Mouse (Mus musculus): ENCODE data around the gene Atpif1.

DNA sequence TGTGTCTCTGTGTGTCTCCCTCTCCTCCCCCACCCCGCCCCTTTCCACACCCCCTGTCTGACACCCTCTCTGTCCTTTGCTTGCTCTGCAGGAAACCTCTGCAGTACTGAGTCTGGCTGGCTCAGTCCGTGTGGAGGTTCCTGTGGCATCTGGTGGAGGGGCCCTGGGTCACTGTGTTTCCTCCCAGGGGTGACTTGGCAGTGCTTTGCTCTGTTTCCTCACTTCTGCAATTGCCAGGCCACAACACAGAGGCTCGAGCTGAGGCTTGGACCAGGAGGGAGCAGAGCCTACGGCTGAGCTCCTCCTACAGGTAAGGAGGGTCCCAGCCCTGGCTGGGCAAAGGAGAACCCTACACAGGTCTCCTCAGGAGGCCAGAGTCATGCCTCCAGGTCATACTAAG lies 30.5 kb upstream of the Atpif1 start, which contains the start of gene Ptafr:
- TF ChIP-seq CTCF (IDR thresholded peaks at IDR 0.05; ENCODE audit: insufficient read depth, low read length): no peak
- no peak for TF ChIP-seq POLR2A (IDR thresholded peaks at IDR 0.05; ENCODE audit: borderline replicate concordance, extremely low read depth, low read depth, low read length)
